Mouse (Mus musculus): Measurements from ENCODE around the gene Txndc11. TPM values are rescaled to one million over a fixed set of nuclear protein-coding genes. Genes with fewer than 3 reads are reported as not detected.
A peak's percentile ranks its signal among the peaks of the same experiment; 100 is the strongest.
"Not testable (repeated sequence)": the region's sequence is repeated elsewhere in the genome, so short reads cannot be mapped to it uniquely, and the experiment has no call there.

Gene Txndc11
- 10 to 100 TPM; 35.0 to 37.1 TPM for total RNA-seq (2021)
- long read RNA-seq, experiment 1, full-length matches to known transcripts: 29 of 79 reads
- long read RNA-seq, experiment 1, partial matches to known transcripts: 1 of 79 reads
- long read RNA-seq, experiment 1, other reads (novel, unspliced or antisense): 49 of 79 reads
- long read RNA-seq, experiment 2, full-length matches to known transcripts: 24 of 73 reads
- long read RNA-seq, experiment 2, partial matches to known transcripts: 4 of 73 reads
- long read RNA-seq, experiment 2, other reads (novel, unspliced or antisense): 45 of 73 reads

DNA sequence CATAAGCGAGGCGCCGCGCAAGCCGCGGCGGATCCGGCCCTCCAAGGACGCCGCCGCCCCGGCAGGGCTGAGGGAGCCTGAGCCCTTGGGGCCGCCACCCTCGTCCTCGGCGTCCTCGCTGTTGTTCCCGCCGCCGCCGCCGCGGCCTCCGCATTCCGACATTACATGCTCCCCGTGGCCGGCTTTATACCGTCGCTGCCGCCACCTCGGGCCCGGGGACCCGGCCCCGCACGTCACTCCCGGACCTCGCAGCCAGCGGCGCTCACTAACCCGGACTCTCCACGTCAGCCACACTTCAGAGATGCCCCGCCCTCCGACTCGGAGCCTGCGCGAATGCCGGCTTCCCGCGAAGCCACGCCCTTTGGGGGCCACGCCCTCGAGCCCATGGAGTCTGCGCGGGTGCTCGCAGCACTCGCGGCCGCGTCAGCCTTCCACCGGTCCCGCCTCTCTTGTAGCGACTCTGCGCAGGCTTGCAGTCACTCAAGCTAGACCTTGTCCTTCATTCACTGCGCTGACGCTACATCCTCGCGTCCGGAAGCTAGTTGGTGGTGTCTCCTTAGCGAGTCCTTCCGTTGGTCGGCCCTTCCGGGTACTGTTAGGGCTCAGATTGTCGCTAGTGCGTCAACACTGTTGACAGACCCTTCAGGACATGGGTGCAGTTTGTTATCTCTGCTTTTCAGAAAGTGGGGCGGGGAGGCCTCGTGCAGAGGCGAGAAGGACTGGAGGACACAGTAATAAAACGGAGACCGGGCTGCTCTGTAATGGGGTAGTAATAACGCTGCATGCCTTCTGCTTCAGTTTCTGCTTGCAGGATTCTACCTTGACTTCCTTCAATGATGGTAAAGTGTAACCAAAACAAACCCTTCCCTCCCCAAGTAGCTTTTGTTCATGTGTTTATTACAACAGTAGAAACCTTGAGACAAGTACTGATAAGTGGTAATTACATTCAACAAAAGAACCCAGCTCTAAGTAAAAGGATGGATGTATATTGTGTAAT, at the start of gene Txndc11:
Gene Txndc11 (minus strand): TSS at position 303 of the 997 bp plus-strand sequence.
- DNase-seq (ENCODE audit: low spot score in 2 of 2): peak; percentile 99
- intact Hi-C loops (cut with DNase I): no loop called here

DNA sequence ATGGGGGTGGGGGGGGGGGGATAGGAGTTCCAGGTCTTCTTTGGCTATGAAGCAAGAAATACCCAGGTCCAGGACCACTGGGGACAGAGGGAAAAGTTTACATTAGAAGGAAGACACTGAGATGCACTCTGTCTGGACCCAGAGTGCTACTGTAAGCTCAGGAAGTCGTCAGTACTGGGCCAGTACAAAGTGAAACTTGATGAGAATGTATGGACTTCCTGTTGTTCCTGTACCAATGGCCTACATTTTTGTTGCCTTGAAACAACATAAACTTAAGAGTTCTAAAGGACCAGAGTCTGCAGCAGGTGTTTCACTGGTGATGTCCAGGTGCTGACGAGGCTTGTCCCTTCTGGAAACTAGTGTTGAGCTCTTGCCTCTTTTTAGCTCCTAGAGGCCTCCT, 43.0 kb upstream of the Txndc11 start:
- no peak for DNase-seq (ENCODE audit: low spot score in 2 of 2)
- intact Hi-C loops (cut with DNase I): loop anchor here (10.0 kb wide), 1 partner anchor 303 kb away; no protein-coding TSS in a partner anchor

DNA sequence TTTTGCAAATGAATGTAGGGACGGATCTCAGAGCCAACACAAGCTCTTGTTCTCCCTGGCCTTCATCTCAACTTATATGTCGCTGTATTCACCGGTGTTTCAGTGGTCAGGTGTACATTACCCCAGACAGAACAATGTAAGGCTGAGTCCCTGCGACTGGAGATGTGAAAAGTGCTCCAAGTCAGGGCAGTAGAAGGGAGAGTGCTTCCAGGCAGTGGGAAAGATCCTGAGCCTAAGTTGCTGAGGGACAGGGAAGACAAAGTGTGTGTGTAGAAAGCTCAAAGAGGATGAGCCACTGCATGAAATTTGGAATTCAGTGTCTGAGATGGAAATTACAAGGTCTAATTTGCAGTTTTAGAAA, 42.4 kb upstream of the Txndc11 start:
- DNase-seq (ENCODE audit: low spot score in 2 of 2): no peak
- intact Hi-C loops (cut with DNase I): loop anchor here (10.0 kb wide), 1 partner anchor 302 kb away; no protein-coding TSS in a partner anchor

DNA sequence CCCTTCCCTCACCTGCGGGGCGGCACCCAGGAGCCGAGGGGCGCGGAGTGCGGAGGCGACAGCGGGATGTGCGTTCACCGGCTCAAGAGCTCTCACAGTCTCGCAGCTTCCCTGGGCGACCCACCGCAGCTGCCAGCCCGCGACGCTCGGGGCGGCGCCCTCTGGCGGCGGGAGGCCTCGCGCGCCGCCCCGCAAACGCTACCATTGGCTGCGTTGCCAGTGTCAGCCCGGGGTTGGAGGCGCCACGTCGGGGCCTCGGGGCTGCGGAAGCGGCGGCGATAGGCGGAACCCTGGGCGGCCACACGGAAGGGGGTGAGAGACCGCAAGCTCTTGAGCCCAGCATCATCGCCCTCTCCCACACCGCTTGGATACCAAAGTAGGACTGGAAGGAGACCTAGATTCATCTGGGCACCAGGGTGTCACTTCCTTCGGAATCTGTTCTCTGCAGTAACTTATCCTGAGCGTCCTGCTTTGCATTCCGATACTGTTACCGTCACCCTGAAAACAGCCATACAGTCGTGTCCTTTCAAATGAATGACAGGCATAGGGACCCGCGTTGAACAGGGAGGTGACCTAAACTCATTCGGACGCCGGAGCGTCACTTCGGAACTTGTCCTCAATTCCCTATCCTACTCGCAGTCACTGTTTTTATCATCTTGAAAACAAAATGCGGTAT, 41.9 kb upstream of the Txndc11 start, which contains the start of gene Zc3h7a:
Gene Zc3h7a (minus strand): TSS at position 186 of the 676 bp plus-strand sequence.
- DNase-seq (ENCODE audit: low spot score in 2 of 2): peak; percentile 89 to 90
- intact Hi-C loops (cut with DNase I): loop anchor here (10.0 kb wide), 1 partner anchor 302 kb away; no protein-coding TSS in a partner anchor

GRCm38 (mm10) chr16:11175489-11176207, 41.2 kb upstream of the Txndc11 start:
- intact Hi-C loops (cut with DNase I): loop anchor here (10.0 kb wide), 1 partner anchor 301 kb away; no protein-coding TSS in a partner anchor
- peak in 1 of 2 experiments; percentile 33 for DNase-seq (ENCODE audit: low spot score in 2 of 2)

GRCm38 (mm10) chr16:11175100-11175488, 40.6 kb upstream of the Txndc11 start:
- no peak for DNase-seq (ENCODE audit: low spot score in 2 of 2)
- intact Hi-C loops (cut with DNase I): loop anchor here (10.0 kb wide), 1 partner anchor 300 kb away; no protein-coding TSS in a partner anchor

- intact Hi-C loops (cut with DNase I): loop anchor here (10.0 kb wide), 1 partner anchor 300 kb away; no protein-coding TSS in a partner anchor
Observed at GRCm38 (mm10) chr16:11174671-11175081, 40.2 kb upstream of the Txndc11 start.

GRCm38 (mm10) chr16:11171679-11172078, 37.2 kb upstream of the Txndc11 start:
- intact Hi-C loops (cut with DNase I): loop anchor here (10.0 kb wide), 1 partner anchor 297 kb away; no protein-coding TSS in a partner anchor
- no peak for DNase-seq (ENCODE audit: low spot score in 2 of 2)

More at GRCm38 (mm10) chr16:11174671-11175081, 40.2 kb upstream of the Txndc11 start:
- peak; percentile 46 to 74 for DNase-seq (ENCODE audit: low spot score in 2 of 2)

GRCm38 (mm10) chr16:11166431-11166830, 32.0 kb upstream of the Txndc11 start:
- intact Hi-C loops (cut with DNase I): no loop called here
- DNase-seq (ENCODE audit: low spot score in 2 of 2): peak; percentile 12 to 30

DNA sequence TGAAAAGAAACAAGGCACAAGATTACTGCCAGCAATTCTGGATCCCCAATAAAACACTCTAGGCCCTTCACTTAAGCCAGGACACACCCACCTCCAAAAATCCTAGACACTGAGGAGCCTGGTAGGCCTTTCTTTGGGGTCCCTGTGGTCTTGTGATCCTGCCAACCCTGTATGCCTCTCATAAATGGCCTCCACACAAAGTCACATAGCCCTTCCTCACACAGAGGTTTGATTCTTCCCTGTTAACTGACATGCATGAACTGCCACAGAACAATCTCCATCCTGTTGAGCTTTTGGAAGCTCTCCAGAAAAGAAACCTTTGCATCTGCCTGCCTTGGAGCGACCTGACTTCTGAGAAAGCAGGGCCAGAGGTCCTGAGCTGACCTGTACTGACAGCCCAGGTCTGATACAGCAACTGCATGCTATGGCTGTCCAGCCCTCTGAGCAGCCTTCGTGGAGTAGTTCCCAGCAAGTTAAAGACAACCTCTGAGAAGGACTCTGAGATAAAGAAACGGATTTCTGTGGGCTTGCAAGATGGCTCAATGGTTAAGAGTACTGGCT, 30.3 kb upstream of the Txndc11 start:
- DNase-seq (ENCODE audit: low spot score in 2 of 2): no peak
- intact Hi-C loops (cut with DNase I): no loop called here

- intact Hi-C loops (cut with DNase I); DNase-seq (ENCODE audit: low spot score in 2 of 2): not testable (repeated sequence)
Observed at GRCm38 (mm10) chr16:11157721-11158120, 23.3 kb upstream of the Txndc11 start.

GRCm38 (mm10) chr16:11154500-11154899, 20.1 kb upstream of the Txndc11 start:
- intact Hi-C loops (cut with DNase I): no loop called here
- no peak for DNase-seq (ENCODE audit: low spot score in 2 of 2)

DNA sequence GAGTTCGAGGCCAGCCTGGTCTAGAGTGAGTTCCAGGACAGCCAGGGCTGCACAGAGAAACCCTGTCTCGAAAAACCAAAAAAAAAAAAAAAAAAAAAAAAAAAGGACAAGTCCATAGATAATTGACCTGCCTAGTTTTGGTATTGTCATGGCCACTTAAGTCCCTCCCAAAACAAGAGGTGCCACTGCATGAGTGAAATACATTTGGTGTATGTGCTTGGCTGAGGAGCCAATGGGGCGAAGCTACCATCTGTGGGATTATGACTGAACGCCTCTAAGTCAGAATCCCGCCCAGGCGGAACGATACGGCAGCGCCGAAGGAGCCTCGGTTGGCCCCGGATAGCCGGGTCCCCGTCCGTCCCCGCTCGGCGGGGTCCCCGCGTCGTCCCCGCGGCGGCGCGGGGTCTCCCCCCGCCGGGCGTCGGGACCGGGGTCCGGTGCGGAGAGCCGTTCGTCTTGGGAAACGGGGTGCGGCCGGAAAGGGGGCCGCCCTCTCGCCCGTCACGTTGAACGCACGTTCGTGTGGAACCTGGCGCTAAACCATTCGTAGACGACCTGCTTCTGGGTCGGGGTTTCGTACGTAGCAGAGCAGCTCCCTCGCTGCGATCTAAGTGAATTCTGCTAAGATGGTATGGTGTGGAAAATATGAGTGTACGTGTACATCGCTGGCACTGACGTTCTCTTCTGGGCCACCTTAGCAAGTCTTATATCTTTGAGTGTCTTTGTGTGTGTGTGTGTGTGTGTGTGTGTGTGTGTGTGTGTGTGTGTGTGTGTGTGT, 9.4 kb upstream of the Txndc11 start:
- intact Hi-C loops (cut with DNase I): loop anchor here (10.0 kb wide), 1 partner anchor 51 kb away; no protein-coding TSS in a partner anchor
- DNase-seq (ENCODE audit: low spot score in 2 of 2): peak; percentile 100

GRCm38 (mm10) chr16:11133476-11134347, 738 bp downstream of the Txndc11 start:
- peak; percentile 20 to 38 for DNase-seq (ENCODE audit: low spot score in 2 of 2)
- intact Hi-C loops (cut with DNase I): no loop called here

- intact Hi-C loops (cut with DNase I): no loop called here
- DNase-seq (ENCODE audit: low spot score in 2 of 2): no peak
Observed at GRCm38 (mm10) chr16:11132839-11133238, 1.6 kb downstream of the Txndc11 start.

DNA sequence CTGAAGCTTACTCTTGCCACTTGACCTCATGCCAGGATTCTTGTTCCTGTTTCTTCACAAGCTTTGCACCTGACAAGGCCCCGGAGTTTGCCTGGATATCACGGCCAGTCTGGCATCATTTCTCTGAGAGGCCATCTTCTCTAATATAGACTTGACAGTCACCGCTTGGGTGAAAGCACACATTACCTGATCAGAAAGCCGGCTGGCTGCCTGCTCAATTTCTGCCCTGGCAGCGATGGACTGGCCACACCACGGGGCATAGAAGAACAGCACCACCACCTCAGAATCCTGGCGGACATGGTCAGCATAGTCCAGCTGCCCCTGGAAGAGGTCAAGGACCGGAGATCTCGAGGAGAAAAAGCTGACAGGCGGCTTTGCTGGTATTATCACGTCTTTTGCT, 6.1 kb downstream of the Txndc11 start:
- intact Hi-C loops (cut with DNase I): no loop called here
- DNase-seq (ENCODE audit: low spot score in 2 of 2): no peak

Measured in left cerebral cortex, postnatal 14 days (tissue).